Mouse (Mus musculus) left cerebral cortex, adult 9 months (tissue): ENCODE results near the gene Hsph1.

ENCODE experiments used
- DNase-seq, 2 experiments: peaks; one replicate each; pipeline ENCODE4 v3.0.0; 2022; ENCODE audit warnings: low spot score in 2 of 2

Gene Hsph1

GRCm38 (mm10) chr5:149588814-149589534, 47.2 kb downstream of the Hsph1 start:
- DNase-seq: no peak

GRCm38 (mm10) chr5:149587327-149587895, 48.8 kb downstream of the Hsph1 start:
- DNase-seq: no peak

GRCm38 (mm10) chr5:149585910-149586309, 50.3 kb downstream of the Hsph1 start:
- no peak for DNase-seq

- DNase-seq: no peak
These were observed 50.9 kb downstream of the Hsph1 start for GRCm38 (mm10) chr5:149585231-149585630.

GRCm38 (mm10) chr5:149584154-149584655, 52.0 kb downstream of the Hsph1 start:
- DNase-seq: no peak

GRCm38 (mm10) chr5:149583507-149583906, 52.7 kb downstream of the Hsph1 start:
- no peak for DNase-seq

- DNase-seq: no peak
These were observed 53.4 kb downstream of the Hsph1 start for GRCm38 (mm10) chr5:149582642-149583262.

- no peak for DNase-seq
These were observed 58.7 kb downstream of the Hsph1 start for GRCm38 (mm10) chr5:149577449-149577848.

- no peak for DNase-seq
These were observed 59.2 kb downstream of the Hsph1 start for GRCm38 (mm10) chr5:149576977-149577376.

GRCm38 (mm10) chr5:149568993-149569392, 67.2 kb downstream of the Hsph1 start:
- DNase-seq: no peak

- DNase-seq: peak in 1 of 2 experiments; percentile 52
These were observed 69.2 kb downstream of the Hsph1 start for GRCm38 (mm10) chr5:149566957-149567356.

- no peak for DNase-seq
These were observed 70.2 kb downstream of the Hsph1 start for GRCm38 (mm10) chr5:149566026-149566425.
